Mouse (Mus musculus) forelimb bud, embryonic 11.5 days (tissue): ENCODE results near the gene Magohb.
"Not testable (repeated sequence)": the region's sequence is repeated elsewhere in the genome, so short reads cannot be mapped to it uniquely, and the experiment has no call there.

Experiments
- DNase-seq: peaks from one replicate; pipeline ENCODE4 v3.0.0-alpha.2; 2012; ENCODE audit warnings: low read depth, low spot score

Magohb gene

GRCm38 (mm10) chr6:131292991-131293788 is at the start of gene Magohb:
Gene Magohb (minus strand): TSS chr6:131293244.
- DNase-seq, result peak; percentile 85

- no peak for DNase-seq
Observed at GRCm38 (mm10) chr6:131340082-131340481, 47.0 kb upstream of the Magohb start.

- DNase-seq, result no peak
Observed at GRCm38 (mm10) chr6:131339309-131339708, 46.3 kb upstream of the Magohb start.

GRCm38 (mm10) chr6:131338787-131339186 is 45.7 kb upstream of the Magohb start:
- no peak for DNase-seq

GRCm38 (mm10) chr6:131327076-131327475 is 34.0 kb upstream of the Magohb start:
- DNase-seq, result no peak

GRCm38 (mm10) chr6:131321854-131322639 is 29.0 kb upstream of the Magohb start:
- no peak for DNase-seq

- no peak for DNase-seq
Observed at GRCm38 (mm10) chr6:131316155-131317101, 23.4 kb upstream of the Magohb start.

- DNase-seq, result no peak
Observed at GRCm38 (mm10) chr6:131308031-131308430, 15.0 kb upstream of the Magohb start.

GRCm38 (mm10) chr6:131304776-131305175 is 11.7 kb upstream of the Magohb start:
- DNase-seq, result no peak

- DNase-seq, result no peak
Observed at GRCm38 (mm10) chr6:131298531-131298930, 5.5 kb upstream of the Magohb start.

GRCm38 (mm10) chr6:131294435-131295112 is 1.5 kb upstream of the Magohb start:
- no peak for DNase-seq

- DNase-seq, result no peak
Observed at GRCm38 (mm10) chr6:131293916-131294315, 872 bp upstream of the Magohb start.

GRCm38 (mm10) chr6:131292276-131292990 is 611 bp downstream of the Magohb start:
- DNase-seq, result peak; percentile 0

GRCm38 (mm10) chr6:131290430-131290829 is 2.6 kb downstream of the Magohb start:
- DNase-seq, result peak; percentile 13

- DNase-seq, result not testable (repeated sequence)
Observed at GRCm38 (mm10) chr6:131278160-131278559, 14.9 kb downstream of the Magohb start.

- no peak for DNase-seq
Observed at GRCm38 (mm10) chr6:131276659-131277058, 16.4 kb downstream of the Magohb start.

- no peak for DNase-seq
Observed at GRCm38 (mm10) chr6:131272311-131272710, 20.7 kb downstream of the Magohb start.

- no peak for DNase-seq
Observed at GRCm38 (mm10) chr6:131270312-131270711, 22.7 kb downstream of the Magohb start.

GRCm38 (mm10) chr6:131269599-131269998 is 23.4 kb downstream of the Magohb start:
- no peak for DNase-seq

- DNase-seq, result no peak
Observed at GRCm38 (mm10) chr6:131264175-131264574, 28.9 kb downstream of the Magohb start.
